Mouse (Mus musculus) kidney, adult 9 months (tissue): ENCODE measurements around the gene Mical2.
A peak's percentile ranks its signal among the peaks of the same experiment; 100 is the strongest.

Source experiments
- DNase-seq: peaks from one replicate; pipeline ENCODE4 v3.0.0; 2022

Mical2 gene

GRCm38 (mm10) chr7:112225615-112226262 lies at the start of gene Mical2:
Gene Mical2, plus strand, starts transcription at chr7:112225856.
- DNase-seq = peak; percentile 89

GRCm38 (mm10) chr7:112176627-112177026 lies 49.0 kb upstream of the Mical2 start:
- DNase-seq = no peak

GRCm38 (mm10) chr7:112180235-112180705 lies 45.4 kb upstream of the Mical2 start:
- peak; percentile 87 for DNase-seq

- DNase-seq = peak; percentile 91
Observed at GRCm38 (mm10) chr7:112183258-112183841, 42.3 kb upstream of the Mical2 start.

- no peak for DNase-seq
Observed at GRCm38 (mm10) chr7:112184519-112185225, 41.0 kb upstream of the Mical2 start.

GRCm38 (mm10) chr7:112185226-112185745 lies 40.4 kb upstream of the Mical2 start:
- DNase-seq = peak; percentile 72

GRCm38 (mm10) chr7:112186871-112187270 lies 38.8 kb upstream of the Mical2 start:
- DNase-seq = no peak

- DNase-seq = no peak
Observed at GRCm38 (mm10) chr7:112187536-112188459, 37.9 kb upstream of the Mical2 start.

GRCm38 (mm10) chr7:112192237-112192636 lies 33.4 kb upstream of the Mical2 start:
- DNase-seq = no peak

GRCm38 (mm10) chr7:112192778-112193177 lies 32.9 kb upstream of the Mical2 start:
- DNase-seq = no peak

GRCm38 (mm10) chr7:112194286-112194685 lies 31.4 kb upstream of the Mical2 start:
- no peak for DNase-seq

- no peak for DNase-seq
Observed at GRCm38 (mm10) chr7:112197461-112197860, 28.2 kb upstream of the Mical2 start.

GRCm38 (mm10) chr7:112199343-112199742 lies 26.3 kb upstream of the Mical2 start:
- no peak for DNase-seq

- no peak for DNase-seq
Observed at GRCm38 (mm10) chr7:112200761-112201160, 24.9 kb upstream of the Mical2 start.

- no peak for DNase-seq
Observed at GRCm38 (mm10) chr7:112202194-112202593, 23.5 kb upstream of the Mical2 start.

- DNase-seq = no peak
Observed at GRCm38 (mm10) chr7:112202843-112203242, 22.8 kb upstream of the Mical2 start.

GRCm38 (mm10) chr7:112203937-112204336 lies 21.7 kb upstream of the Mical2 start:
- DNase-seq = no peak

GRCm38 (mm10) chr7:112204380-112204963 lies 21.2 kb upstream of the Mical2 start:
- no peak for DNase-seq

GRCm38 (mm10) chr7:112205513-112205912 lies 20.1 kb upstream of the Mical2 start:
- no peak for DNase-seq

- no peak for DNase-seq
Observed at GRCm38 (mm10) chr7:112207717-112208116, 17.9 kb upstream of the Mical2 start.

GRCm38 (mm10) chr7:112208323-112209167 lies 17.1 kb upstream of the Mical2 start:
- DNase-seq = peak; percentile 25
